Mouse (Mus musculus): Measurements from ENCODE around the gene Nrap. TPM values are rescaled to one million over a fixed set of nuclear protein-coding genes. Genes with fewer than 3 reads are reported as not detected.

Gene Nrap
- total RNA-seq, 2 experiments from 2014 or later: 359 to 393 TPM

DNA sequence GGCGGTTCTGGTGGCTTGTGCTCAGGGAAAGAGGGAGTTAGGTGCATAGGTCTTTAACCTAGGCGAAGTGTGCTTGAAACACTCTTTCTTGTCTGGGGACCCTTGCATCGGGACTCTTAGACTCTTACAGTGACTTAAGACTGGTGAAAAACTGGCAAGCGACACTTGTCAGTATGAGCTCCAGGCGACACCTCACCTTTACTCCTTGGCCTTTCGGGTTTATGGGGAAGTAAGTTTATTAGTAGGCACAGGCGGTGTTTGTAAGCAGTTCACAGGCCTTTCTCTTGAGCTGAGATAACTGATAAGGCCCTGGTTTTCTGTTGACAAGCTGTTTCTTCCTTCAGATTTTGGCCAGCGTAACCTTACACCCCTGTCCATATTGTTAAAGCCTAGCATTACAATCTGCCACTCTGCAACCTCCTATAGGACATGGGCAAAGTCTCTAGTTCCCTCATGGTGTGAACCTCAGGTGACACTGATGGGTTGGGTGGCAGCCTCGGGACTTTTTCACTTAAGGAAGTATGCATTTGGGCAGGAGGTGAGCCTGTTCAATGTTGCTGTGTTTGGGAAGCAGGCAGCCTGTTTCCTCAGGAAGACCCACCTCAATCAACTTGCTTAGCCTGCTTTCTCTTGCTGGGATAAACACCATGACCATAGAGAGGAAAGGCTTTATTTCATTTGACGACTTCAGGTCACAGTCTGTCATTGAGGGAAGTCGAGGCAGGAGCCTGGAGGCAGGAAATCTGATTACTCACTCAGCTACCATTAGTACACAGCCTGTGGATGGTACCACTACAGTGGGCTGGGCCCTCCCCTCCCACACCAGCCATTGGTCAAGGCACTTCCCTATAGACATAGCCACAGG, 8.1 kb upstream of the Nrap start:
- intact Hi-C loops (cut with DNase I): loop anchor here (2.0 to 10.0 kb wide), 2 partner anchors 41 to 957 kb away; no protein-coding TSS in a partner anchor
- DNase-seq: peak in 1 of 2 experiments; percentile 17

DNA sequence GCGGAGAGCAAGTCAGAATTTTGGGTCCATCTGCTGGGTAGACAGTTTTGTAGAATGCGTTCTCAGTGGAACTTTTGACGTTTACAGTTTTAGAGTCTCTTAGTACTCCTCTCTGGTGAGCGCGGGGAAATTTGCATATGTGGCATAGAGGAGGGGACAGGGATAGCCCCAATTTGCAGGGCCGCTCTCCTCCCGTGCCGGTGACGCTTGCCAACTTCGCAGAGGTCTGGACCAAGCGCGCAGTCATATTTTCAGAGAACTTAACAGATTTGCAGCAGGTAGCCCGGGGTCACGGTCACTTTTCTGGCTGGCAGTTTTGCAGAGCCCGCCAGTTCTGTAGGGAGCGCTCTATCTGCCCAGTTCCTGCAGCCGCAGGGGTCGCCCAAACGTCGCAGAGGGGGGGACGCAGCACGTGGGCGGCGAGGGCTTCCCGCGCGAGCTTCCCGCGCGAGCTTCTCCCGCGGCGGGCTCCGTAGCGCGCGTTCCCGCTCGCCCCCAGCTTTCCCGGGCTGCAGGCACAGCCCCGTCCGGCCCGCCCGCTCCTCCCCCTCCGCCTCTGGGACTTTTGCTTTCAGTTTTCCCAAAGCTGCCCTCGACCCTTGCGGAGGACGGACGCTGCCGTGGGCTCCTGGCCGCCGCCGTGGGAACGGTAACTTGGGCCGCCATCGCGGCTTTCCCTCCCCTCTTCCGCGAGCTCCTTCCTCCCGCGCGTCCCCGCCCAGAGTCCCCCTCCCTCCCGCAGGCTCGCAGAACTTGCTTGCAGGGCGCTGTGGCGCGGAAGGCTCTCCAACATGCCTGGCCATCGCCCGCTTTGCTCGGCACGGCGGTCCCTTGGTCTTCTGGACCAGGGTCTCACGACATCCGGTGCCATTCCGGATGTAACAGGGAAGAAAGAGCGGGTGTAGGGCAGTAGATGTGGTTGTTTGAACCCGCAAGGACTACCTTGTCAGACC, 7.1 kb upstream of the Nrap start, which contains the start of gene Casp7:
Casp7 (plus strand) TSS at position 461 of the 953 bp plus-strand sequence.
- intact Hi-C loops (cut with DNase I): loop anchor here (2.0 to 10.0 kb wide), 2 partner anchors 40 to 958 kb away; no protein-coding TSS in a partner anchor
- peak; percentile 75 to 78 for DNase-seq

DNA sequence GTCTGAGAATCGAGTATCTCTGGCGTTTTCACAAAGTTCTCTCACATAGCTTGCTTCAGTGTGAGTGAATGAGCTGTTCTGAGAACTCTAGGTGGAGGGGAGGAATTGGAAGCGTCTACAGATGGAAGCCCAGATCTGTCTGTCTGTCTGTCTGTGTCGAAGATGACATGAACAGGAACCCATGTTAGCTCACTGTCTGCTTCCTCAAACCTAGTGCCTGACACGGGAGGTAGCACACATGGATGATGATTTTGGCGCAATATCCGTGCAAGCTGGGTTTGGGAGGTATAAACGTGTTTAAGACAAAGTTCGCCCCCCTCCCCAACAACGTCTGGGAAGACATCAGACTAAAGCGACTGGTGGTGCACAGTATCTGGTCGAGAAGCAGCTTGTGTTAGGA, 6.4 kb upstream of the Nrap start:
- DNase-seq: no peak

DNA sequence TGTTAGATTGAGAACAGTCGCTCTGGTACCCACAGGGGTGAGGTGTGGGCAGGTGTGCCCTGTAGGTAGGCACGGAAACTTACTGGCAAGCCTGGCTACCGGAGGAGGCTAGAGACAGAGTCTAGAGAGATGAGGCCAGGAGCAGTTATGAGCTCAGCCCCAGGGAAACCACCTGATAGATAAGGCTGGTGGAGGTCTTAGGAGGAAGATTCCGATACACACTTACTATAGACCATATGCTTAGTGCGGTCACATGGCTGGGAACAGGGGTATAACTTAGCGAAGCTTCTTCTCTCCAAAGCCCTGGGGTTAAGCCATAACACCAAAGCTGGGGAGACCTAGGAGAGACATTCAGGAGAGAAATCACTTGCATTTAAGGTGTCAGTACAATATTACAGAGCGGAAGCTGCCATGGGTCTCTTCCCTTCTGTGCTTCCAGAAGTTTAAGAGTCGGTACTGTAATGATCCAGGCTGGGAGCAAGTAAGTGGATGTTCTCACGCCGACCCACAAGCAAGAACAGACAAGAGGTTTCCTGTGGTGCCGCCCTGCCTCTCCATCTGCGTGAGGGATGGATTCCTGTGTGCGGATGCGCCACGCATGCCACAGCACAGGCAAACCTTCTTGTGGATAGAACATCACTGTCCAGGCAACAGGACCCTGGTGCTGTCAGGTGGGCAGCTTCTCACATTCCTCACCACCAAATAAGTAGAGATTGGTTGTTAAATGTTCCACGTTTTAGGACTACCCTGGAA, 5.5 kb upstream of the Nrap start:
- DNase-seq: no peak
- intact Hi-C loops (cut with DNase I): loop anchor here (10.0 kb wide), 1 partner anchor 959 kb away; no protein-coding TSS in a partner anchor

More for the DNA sequence above, 6.4 kb upstream of the Nrap start:
- intact Hi-C loops (cut with DNase I): loop anchor here (2.0 to 10.0 kb wide), 2 partner anchors 39 to 959 kb away; no protein-coding TSS in a partner anchor

DNA sequence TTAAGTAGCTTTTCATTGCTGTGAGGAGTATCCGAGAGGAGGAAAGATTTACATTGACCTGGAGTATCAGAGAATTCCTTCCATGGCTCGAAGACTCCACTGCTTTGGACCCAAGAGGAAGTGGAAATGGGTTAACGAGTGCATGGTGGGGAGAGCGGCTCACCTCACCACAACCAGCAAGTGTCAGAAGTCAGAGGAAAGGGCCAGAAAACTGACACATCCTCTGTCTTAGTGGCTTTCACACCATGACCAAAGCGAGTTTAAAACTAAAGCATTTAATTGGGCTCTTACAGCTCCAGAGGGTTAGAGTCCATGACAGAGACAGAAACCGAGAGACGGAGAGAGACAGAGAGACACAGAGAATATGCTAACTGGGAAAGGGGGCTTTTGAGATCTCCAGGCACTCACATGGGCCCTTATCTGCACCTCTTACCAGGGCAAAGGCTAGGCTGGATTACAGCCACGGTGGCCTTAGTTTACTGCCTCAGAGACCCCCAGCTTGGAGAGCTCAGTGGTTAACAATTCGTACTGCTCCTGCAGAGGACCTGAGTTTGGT, 3.6 kb upstream of the Nrap start:
- intact Hi-C loops (cut with DNase I): loop anchor here (10.0 kb wide), 1 partner anchor 961 kb away; no protein-coding TSS in a partner anchor
- DNase-seq: no peak

DNA sequence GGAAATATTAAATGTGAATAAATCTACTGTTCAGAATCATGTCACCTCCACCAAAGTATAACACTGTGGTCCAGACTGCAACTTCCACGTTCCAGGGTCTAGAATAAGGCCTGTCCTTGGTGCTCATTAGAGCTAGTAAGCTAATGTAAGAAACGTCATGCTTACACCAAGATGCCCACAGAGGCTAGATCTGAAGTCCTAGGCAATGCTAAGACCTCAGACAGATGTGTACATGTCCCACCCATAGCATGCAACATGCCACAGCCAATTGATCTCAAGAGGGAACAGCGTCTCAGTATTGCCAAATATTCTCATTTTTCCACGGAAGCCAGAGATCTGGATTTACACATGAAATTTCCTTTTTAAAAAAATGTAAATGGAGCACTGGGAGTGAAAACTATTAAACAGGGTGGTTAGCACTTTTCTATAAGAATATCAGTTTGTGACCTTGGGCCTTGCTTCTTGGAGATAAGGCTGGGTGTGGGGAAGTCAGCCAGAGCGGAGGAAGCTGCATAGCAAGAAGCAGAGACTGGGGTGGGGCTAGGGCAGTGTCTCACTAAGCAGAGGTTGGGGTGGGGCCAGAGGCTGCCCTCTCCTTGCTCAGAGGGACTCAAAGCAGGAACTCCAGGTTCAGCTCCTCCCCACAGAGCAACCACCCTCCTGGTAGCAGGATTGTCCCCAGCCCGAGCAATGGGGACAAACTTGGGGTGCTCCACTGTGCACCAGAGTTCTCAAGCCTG, 1.6 kb upstream of the Nrap start:
- DNase-seq: no peak
- intact Hi-C loops (cut with DNase I): loop anchor here (10.0 kb wide), 1 partner anchor 963 kb away; no protein-coding TSS in a partner anchor

DNA sequence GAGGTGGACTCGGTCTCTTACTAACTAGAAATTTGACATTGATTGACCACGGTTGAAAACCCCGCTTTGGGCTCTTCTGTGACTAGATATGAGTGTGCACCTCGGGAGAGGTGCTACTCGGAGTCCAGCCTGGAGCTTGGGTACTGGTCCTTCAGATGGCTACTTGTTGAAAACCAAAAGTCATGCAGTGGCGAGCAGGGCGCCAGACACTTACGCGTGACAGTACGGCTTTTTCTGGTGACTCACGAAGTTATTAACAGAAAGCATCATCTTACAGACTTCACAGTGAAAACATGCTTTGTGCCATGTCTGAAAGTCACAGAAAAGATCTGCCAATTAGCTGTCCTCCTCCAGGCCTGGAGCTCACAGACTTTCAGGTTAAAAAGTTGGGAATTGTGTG, 661 bp downstream of the Nrap start:
- DNase-seq: peak in 1 of 2 experiments; percentile 48
- intact Hi-C loops (cut with DNase I): no loop called here

DNA sequence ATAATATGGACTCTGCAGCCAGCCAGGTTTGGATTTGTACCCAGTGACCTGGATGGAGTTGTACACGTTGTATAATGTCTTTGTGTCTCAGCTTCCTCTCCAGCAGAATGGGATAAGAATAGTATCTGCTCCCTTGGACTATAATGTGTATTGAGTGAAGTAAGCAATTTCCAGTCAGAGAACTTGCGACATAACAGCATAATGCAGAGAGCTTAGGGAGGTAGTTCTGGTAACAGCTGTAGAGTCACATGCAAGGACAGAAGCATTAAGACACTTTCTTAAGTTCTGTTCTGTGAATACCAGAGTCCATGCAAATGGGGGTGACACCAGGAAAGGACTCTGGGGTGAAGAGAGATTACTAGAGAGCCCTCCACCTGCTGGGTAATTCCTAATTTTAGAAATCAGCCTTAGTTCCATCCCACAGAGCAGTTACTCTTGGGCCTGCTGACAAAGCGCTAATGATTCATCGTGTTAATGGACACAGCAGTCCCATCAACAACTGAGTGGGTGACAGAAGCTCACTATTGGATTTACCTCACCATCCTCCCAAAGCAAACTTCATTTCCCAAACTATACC, 2.0 kb downstream of the Nrap start:
- no peak for DNase-seq
- intact Hi-C loops (cut with DNase I): no loop called here

DNA sequence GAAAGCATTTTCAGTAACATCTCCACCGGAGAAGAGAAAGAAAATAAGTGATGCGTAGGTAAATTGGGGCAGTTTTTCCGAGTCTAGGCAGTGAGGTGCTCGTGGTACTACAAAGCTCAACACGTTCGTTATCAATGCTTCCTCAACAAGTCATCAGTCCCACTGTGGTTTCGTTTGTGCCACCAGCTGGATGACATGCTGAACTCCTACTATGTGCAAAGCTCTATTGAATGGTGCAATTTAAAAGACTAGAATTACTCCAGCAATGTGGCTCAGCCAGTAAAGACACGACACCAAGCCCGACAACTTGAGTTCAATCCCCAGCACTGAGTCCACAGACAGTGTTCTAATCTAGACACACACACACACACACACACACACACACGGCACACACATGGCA, 3.7 kb downstream of the Nrap start:
- no peak for DNase-seq
- intact Hi-C loops (cut with DNase I): no loop called here

DNA sequence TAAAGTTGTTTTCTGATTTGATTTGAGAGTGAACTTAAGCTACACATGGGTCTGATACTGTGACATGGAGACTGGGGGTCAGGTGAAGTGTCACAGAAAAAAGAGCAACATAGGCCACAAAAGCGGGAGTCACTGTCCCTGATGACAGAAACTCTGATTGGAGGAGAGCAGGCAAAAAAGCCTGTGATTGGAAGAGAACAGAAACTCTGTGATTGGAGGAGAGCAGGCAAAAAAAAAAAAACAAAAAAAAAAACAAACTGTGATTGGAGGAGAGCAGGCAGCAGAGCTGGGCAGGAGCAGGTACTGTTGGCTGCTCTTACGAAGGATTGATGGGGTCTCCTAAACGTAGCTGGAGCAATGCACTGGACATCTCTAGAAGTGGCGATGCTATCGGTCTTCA, 4.3 kb downstream of the Nrap start:
- no peak for DNase-seq
- intact Hi-C loops (cut with DNase I): no loop called here

DNA sequence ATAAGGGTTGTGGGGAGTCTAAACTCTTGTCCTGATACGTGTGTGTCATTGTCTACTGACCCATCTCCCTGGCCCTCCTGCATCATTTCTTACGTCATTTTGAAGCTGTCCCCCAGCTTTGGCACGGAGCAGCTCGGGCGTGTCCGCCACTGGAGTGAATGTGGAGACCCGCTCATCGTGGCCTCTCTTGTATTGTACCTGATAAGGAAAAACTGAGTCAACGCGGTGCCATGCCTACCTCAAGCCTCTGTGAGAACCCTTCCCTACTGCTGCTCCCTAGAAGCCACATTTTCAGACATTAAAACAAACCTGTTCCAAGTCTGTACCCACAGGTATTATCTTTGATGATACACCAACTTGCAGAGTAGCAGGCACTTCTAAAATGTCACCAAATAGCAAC, 8.4 kb downstream of the Nrap start:
- intact Hi-C loops (cut with DNase I): no loop called here
- DNase-seq: no peak

DNA sequence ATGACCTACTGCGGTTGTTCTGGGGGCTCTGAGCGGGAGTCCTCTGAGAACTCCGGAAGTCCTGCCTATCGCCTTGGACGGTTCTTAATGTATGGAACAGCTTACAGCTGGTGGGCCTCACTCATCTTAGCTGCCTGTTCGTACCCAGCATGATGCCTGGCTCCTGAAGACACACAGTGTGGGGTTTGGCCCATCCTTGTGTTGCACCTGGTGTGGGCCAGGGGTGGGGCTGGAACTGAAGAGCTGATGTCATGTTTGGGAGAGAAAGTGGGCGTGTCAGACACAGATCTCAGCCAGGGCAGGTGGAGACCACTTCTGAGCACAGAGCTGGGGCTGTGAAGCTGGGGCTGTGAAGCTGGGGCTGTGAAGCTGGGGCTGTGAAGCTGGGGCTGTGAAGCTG, 9.5 kb downstream of the Nrap start:
- no peak for DNase-seq

DNA sequence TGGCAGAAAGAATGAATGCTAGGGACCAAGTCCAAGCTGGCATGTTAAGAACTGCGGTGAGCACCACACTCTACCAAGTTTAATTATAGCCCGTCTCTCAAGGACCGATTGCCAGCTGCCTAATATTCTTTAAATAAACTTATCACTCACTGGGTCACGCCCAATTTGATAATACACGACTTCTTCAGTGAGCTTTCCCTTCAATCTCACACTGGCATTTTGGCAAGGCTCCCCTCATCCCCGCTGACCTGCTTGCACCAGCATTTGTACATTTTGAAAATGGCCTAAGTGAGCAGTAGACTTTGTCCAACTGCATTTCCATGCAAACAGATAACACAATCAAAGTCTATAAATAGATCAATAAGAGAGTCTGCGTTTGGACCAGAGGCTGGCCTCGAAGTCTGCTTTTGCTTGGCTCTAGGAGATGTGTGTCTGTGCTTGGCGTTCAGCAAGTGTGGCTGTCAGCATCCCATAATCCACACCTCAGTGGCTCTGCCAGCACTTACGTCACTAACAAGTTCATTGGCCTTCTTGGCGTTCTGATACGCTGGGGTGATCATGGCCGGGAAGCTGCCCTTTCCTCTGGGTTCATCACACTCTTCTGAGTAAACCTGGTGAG, 11.2 kb downstream of the Nrap start:
- intact Hi-C loops (cut with DNase I): no loop called here
- peak; percentile 55 to 61 for DNase-seq

More for the DNA sequence above, 9.5 kb downstream of the Nrap start:
- intact Hi-C loops (cut with DNase I): no loop called here

DNA sequence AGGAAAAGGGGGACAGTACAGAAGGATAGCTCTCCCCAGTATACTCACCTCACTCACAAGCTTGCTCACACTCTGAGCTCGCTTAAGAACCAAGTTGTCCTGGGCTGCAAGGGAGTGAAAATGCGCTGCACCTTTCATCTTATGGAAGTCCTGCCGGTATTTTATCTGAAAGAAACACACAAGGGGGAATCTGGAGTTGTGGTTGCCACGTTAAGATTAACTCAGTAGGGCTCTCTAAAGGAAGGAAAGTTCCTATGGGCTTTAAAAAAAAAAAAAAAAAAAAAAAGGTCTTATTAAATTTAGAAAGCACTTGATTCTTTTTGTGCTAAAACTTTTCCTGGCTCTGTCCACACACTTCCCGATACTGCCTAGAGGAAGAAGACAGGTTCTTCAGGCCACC, 11.8 kb downstream of the Nrap start:
- intact Hi-C loops (cut with DNase I): no loop called here

DNA sequence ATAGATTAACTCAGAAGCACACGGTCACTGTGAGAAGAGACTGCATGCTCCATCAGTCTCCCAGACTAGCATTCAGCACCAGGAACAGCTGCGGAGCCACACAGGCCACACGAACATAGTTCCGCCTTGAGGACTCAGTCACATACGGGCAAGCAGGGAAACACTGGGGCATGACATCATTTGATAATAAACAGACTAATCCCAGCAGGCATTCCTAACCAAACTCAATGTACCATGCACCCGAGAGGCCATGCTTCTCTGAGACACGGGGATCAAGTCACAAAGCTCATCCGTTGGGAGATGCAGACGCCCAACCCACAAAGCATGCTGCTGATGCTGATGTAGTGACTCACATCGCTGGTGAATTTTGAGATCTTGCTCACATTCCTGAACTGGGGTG, 15.8 kb downstream of the Nrap start:
- DNase-seq: no peak
- intact Hi-C loops (cut with DNase I): no loop called here

More for the DNA sequence above, 11.8 kb downstream of the Nrap start:
- no peak for DNase-seq

DNA sequence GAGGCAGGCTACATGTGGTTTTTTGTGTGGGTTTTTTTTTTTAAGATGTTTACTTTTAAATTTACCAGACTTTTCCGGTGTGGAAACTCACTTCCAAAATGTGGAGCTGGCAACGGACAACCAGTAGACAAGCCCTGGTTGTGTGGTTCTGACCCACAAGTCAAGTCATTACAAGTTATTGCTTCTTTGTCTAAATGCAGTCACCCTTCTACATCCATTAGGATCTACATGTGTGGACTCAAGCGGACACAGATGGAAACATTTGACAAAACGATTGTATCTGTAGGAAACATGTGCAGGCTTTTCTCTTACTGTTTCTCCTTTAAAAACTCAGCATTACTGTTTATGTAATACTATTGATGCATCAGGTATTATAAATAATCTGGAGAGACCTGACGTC, 16.6 kb downstream of the Nrap start:
- DNase-seq: no peak
- intact Hi-C loops (cut with DNase I): no loop called here

DNA sequence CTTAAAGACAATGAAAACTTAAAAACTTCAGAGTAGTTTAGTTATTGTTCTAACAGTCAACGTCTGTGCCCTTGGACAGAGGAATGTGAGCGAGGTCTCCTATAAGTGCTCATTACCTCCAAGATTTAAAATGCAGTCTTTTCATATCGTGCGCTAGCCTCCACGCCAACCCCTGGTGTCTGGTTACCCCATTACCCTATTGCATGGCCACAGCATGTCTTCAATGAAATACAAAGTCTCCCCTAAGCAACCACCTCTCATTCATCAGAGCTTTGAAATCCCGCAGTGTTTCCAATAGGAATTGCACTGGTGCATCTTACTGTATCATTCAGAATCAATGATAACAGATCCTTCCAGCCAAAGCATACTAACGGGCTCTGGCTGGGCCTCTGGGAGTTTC, 17.6 kb downstream of the Nrap start:
- no peak for DNase-seq
- intact Hi-C loops (cut with DNase I): no loop called here

DNA sequence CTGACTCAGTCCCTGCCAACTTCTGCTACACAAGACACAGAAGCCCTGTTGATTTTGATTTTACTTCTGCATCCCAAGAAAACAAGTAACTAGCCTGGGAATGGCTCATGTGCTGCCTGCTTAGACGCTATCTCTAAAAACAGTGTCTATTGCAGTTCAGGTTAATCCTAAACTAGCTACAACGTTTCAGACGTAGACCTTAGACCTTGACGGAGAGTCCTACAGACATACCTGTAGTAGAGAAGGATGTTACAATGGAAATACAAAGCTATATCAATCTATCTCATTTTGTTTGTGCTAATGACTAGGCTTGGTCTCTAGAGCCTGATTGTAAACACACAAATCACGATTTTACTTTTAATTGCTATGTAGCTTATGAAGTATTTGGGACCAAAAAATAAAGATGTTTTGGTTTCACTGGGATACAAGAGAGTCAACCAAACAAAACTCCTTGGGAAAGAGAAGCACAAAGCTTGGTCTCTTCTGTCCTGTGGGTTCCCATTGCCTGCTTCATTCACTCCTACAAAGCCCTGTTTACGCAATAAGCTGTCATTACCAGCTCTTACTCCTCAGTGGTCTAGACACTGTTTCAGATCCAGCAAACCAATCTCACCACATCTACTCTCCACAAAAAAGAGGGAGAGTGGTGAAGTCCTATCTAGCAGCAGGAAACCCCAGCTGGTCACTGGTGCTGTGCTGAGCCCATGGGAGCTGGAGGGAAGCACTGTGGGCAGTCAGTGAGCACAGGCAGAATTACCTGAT, 19.3 kb downstream of the Nrap start:
- no peak for DNase-seq
- intact Hi-C loops (cut with DNase I): no loop called here
